Mouse (Mus musculus) spleen, adult 18-20 months (tissue): ENCODE measurements around the gene Gbf1.
A peak's percentile ranks its signal among the peaks of the same experiment; 100 is the strongest.

ENCODE experiments used
- DNase-seq, 2 experiments: peaks; one replicate each; pipeline ENCODE4 v3.0.0; 2022; ENCODE audit warnings: mixed read lengths in 2 of 2

Gene Gbf1

GRCm38 (mm10) chr19:46317546-46317885 is 165.2 kb downstream of the Gbf1 start:
- peak; percentile 2 to 4 for DNase-seq

GRCm38 (mm10) chr19:46318031-46318471 is 165.7 kb downstream of the Gbf1 start:
- no peak for DNase-seq

- DNase-seq, result peak in 1 of 2 experiments; percentile 1
Measured at GRCm38 (mm10) chr19:46318586-46319378, 166.5 kb downstream of the Gbf1 start.

GRCm38 (mm10) chr19:46320076-46320785 is 167.9 kb downstream of the Gbf1 start:
- no peak for DNase-seq

- no peak for DNase-seq
Measured at GRCm38 (mm10) chr19:46321101-46321943, 169.0 kb downstream of the Gbf1 start.

- DNase-seq, result no peak
Measured at GRCm38 (mm10) chr19:46322144-46322995, 170.1 kb downstream of the Gbf1 start.

- DNase-seq, result no peak
Measured at GRCm38 (mm10) chr19:46322996-46323572, 170.8 kb downstream of the Gbf1 start.

GRCm38 (mm10) chr19:46323716-46324115 is 171.4 kb downstream of the Gbf1 start:
- no peak for DNase-seq

GRCm38 (mm10) chr19:46324366-46324765 is 172.1 kb downstream of the Gbf1 start:
- DNase-seq, result no peak

- DNase-seq, result no peak
Measured at GRCm38 (mm10) chr19:46324918-46325317, 172.6 kb downstream of the Gbf1 start.

GRCm38 (mm10) chr19:46326019-46326755 is 173.9 kb downstream of the Gbf1 start:
- DNase-seq, result no peak

- DNase-seq, result no peak
Measured at GRCm38 (mm10) chr19:46326756-46327305, 174.5 kb downstream of the Gbf1 start, which contains the start of gene Psd. TSS of gene Psd (minus strand) at chr19:46327156.

GRCm38 (mm10) chr19:46327531-46328064 is 175.3 kb downstream of the Gbf1 start:
- DNase-seq, result no peak

- peak; percentile 85 to 86 for DNase-seq
Measured at GRCm38 (mm10) chr19:46328081-46329030, 176.0 kb downstream of the Gbf1 start, which contains the start of gene Fbxl15. TSS of gene Fbxl15 (plus strand) at chr19:46328184.

- no peak for DNase-seq
Measured at GRCm38 (mm10) chr19:46329031-46329641, 176.8 kb downstream of the Gbf1 start.

GRCm38 (mm10) chr19:46329951-46330350 is 177.6 kb downstream of the Gbf1 start:
- DNase-seq, result peak; percentile 73 to 83

GRCm38 (mm10) chr19:46330696-46331095 is 178.4 kb downstream of the Gbf1 start:
- no peak for DNase-seq

- DNase-seq, result no peak
Measured at GRCm38 (mm10) chr19:46331326-46331725, 179.0 kb downstream of the Gbf1 start.

GRCm38 (mm10) chr19:46331936-46332335 is 179.6 kb downstream of the Gbf1 start:
- DNase-seq, result no peak
